Mouse (Mus musculus) kidney, embryonic 14.5 days (tissue): ENCODE measurements around the gene Lgals7. TPM values are rescaled to one million over a fixed set of nuclear protein-coding genes. Genes with fewer than 3 reads are reported as not detected.

Experiments
- ATAC-seq: fragments of 200-750 bp; cut with Nextera tagmentation; 2 replicates; pipeline ENCODE4 v1.8.0; 2017; ENCODE audit warnings: moderate number of reproducible peaks, mild to moderate bottlenecking, moderate TSS enrichment, moderate library complexity; ENCODE audit not compliant: low FRiP score, low TSS enrichment
- H3K27ac ChIP-seq: fragments of 300-500 bp; sonication (generic); 2 replicates; pipeline ENCODE4 v1.5.1; 2014; ENCODE audit warnings: low read depth, mild to moderate bottlenecking, low read length, moderate library complexity, mixed read lengths
- H3K27me3 ChIP-seq: fragments of 300-500 bp; sonication (generic); 2 replicates; pipeline ENCODE4 v1.6.1; 2014; ENCODE audit warnings: mild to moderate bottlenecking, low read length; ENCODE audit not compliant: control insufficient read depth, insufficient read depth
- H3K36me3 ChIP-seq: fragments of 300-500 bp; sonication (generic); 2 replicates; pipeline ENCODE4 v1.6.1; 2014; ENCODE audit warnings: low read length, mixed read lengths; ENCODE audit not compliant: control insufficient read depth, insufficient read depth
- H3K4me1 ChIP-seq: fragments of 300-500 bp; sonication (generic); 2 replicates; pipeline ENCODE4 v1.6.1; 2014; ENCODE audit warnings: low read length, mixed read lengths; ENCODE audit not compliant: control insufficient read depth, insufficient read depth
- H3K4me2 ChIP-seq: fragments of 300-500 bp; sonication (generic); replicated peaks from 2 replicates; pipeline ENCODE4 v1.6.1; 2014; ENCODE audit warnings: low read depth, mild to moderate bottlenecking, low read length
- H3K4me3 ChIP-seq: fragments of 300-500 bp; sonication (generic); 2 replicates; pipeline ENCODE4 v1.5.1; 2014; ENCODE audit warnings: mild to moderate bottlenecking, low read length
- H3K9ac ChIP-seq: fragments of 300-500 bp; sonication (generic); 2 replicates; pipeline ENCODE4 v1.6.1; 2014; ENCODE audit warnings: low read depth, mild to moderate bottlenecking, low read length, moderate library complexity
- H3K9me3 ChIP-seq: fragments of 300-500 bp; sonication (generic); 2 replicates; pipeline ENCODE4 v1.6.1; 2016; ENCODE audit warnings: low read length; ENCODE audit not compliant: control insufficient read depth
- WGBS: fragments of 180-500 bp; shearing (Covaris S2); extraction: QIAGEN DNeasy Blood & Tissue Kit; methylation state at CpG from one replicate; pipeline ENCODE4 v1.1.7; 2014; 5-methylcytosine and 5-hydroxymethylcytosine counted together
- polyA plus RNA-seq: library from polyadenylated mRNA; unstranded; fragments of >200 nt; fragmentation: Nextera tagmentation; extraction: Ambion mirVana; gene quantifications from 2 replicates; pipeline ENCODE4 v1.2.1, GENCODE M21; 2014

Gene Lgals7
- polyA plus RNA-seq, 1 experiment from 2014 or later = 1.1 TPM

DNA sequence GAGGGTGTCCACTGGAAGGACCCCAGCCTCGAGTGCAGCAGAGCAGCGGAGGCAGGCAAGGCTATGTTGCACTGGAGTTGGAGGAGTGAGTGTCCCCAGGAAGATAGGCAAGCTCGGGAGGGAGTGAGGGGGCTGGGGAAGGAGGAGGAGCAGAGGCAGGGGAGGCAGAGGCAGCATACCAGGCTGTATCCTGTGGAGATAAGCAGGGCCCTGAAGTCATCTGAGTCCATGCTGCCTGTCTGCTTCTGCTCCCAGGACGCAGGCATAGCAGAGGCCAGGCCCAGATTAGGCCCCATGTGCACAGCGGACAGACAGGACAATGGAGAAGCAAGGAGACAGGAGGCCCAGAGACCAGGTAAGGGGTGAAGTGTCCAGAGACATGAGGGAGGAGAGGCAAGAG is 31.3 kb downstream of the Lgals7 start:
- Histone ChIP-seq H3K4me3 (no peak overlapping the region), H3K4me2 (no peak overlapping the region), H3K27ac (no peak overlapping the region), H3K4me1 (no peaks in the 10 kb centered on the region), H3K36me3 (peaks cover 87% of the 10 kb centered on the region), H3K9me3 (no peaks in the 10 kb centered on the region), H3K9ac (no peak overlapping the region), H3K27me3 (peaks cover 7% of the 10 kb centered on the region)
- 64% methylated on average over 5 of the region's 5 CpGs for WGBS
- no peak for ATAC-seq

DNA sequence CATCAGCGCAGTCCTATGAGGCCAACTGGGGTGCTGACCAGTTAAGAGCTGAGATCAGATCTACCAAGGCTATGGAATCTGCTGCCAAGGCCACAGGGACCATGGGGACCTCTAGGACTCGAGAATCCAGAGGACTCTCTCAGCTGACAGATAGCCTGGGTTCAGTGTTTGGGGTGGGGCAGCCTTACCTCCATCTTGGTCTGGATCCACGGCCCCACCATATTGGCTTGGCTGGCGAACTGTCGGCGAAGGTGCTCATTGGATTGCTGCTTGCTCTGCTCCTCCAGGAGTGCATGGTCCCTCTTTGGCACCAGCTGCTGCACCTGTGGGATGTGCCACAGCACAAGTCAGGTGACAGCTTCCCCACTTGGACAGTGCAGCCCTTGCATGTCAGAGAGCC is 34.0 kb downstream of the Lgals7 start:
- peak overlapping the region; percentile 34; the same call in 1 of the 2 replicates for H3K9ac ChIP-seq
- ATAC-seq = no peak
- H3K4me3 ChIP-seq = no peak overlapping the region
- H3K27me3 ChIP-seq = no peaks in the 10 kb centered on the region
- WGBS = 88% methylated on average over 6 of the region's 6 CpGs
- no peak overlapping the region for H3K27ac ChIP-seq
- H3K9me3 ChIP-seq = no peaks in the 10 kb centered on the region
- H3K4me1 ChIP-seq = no peaks in the 10 kb centered on the region
- no peak overlapping the region for H3K4me2 ChIP-seq
- H3K36me3 ChIP-seq = peaks cover 98% of the 10 kb centered on the region

DNA sequence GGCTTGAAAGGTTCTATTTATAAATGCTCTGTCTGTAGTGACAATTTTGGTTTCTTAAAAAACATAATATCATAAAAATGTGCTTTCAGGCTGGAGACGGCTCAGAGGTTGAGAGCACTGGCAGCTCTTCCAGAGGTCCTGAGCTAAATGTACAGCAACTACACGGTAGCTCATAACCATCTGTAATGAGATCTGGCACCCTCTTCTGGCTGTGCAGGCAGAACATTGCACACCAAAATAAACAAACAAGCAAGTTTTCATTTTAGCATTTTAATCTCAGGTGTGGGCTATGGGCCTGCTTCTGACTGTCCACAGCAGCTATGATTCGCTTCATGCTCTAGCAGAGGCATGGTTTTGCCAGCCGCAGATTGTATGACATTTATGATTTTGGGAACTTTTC is 36.3 kb downstream of the Lgals7 start:
- H3K27me3 ChIP-seq = no peaks in the 10 kb centered on the region
- no peaks in the 10 kb centered on the region for H3K9me3 ChIP-seq
- 85% methylated on average over 4 of the region's 4 CpGs for WGBS
- no peak overlapping the region for H3K27ac ChIP-seq
- no peak overlapping the region for H3K9ac ChIP-seq
- no peak for ATAC-seq
- H3K4me2 ChIP-seq = no peak overlapping the region
- no peaks in the 10 kb centered on the region for H3K4me1 ChIP-seq
- H3K4me3 ChIP-seq = no peak overlapping the region
- H3K36me3 ChIP-seq = peaks cover 99% of the 10 kb centered on the region

DNA sequence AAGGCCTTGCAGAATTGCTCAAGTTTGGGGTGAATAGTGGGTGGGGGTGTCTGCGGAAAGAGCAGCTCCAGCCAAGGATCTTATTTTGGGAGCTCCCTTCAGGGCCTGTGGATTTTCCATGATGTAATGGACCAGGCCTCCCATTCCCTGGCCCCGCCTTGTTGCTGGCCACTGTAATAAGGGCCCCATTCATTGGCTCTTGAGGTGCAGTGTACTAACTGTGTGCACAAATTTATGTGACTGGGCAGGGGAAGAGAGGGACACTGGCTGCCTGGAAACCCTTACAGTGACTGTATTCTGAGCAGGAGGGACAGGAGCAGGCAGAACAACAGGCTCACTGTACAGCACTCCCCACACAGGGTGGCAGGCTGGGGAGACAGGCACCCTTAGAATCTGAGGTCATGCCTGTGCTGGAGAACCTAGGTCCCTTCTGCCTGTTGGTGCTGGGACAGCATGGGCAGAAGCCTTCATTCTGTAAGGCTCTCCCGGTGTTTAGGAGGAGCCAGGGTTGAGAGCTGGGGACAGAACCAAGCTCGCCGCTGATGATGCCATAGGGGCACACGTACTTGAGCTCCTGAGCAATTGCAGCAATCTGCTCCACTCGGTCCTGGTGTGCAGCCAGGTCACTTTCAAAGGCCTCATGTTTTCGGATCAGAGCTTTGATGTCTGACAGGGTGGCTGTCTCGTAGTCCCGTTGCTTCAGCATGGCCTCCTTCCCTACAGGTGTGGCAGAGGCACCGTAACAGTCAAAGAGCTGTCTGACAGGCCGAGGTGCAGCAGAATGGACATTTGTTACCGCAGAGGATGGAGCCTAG is 37.9 kb downstream of the Lgals7 start:
- no peak overlapping the region for H3K27ac ChIP-seq
- no peak overlapping the region for H3K9ac ChIP-seq
- no peak overlapping the region for H3K4me3 ChIP-seq
- 87% methylated on average over 13 of the region's 13 CpGs for WGBS
- peaks cover 99% of the 10 kb centered on the region for H3K36me3 ChIP-seq
- H3K9me3 ChIP-seq = no peaks in the 10 kb centered on the region
- ATAC-seq = no peak
- H3K27me3 ChIP-seq = no peaks in the 10 kb centered on the region
- no peaks in the 10 kb centered on the region for H3K4me1 ChIP-seq
- no peak overlapping the region for H3K4me2 ChIP-seq

DNA sequence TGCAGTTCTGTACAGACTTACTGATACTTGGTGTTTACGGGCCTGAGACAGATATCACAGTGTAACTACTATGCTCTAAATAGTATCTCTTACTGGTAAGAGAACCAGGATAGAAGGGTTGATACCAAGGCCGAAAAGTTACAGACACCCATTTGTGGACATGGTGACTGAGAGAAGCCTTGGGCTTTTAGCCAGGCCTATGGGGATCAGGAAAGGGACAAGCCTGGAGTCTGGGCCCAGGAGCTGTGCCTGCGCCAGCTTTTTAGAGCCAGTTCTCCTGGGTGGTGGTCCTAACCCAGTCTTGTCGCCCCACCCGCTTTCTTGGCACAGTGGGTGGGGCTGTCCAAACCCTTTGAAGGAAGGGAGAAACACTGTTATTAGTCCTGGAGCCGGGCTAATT is 38.5 kb downstream of the Lgals7 start:
- Histone ChIP-seq H3K4me3 (no peak overlapping the region), H3K36me3 (peaks cover 99% of the 10 kb centered on the region), H3K27ac (no peak overlapping the region), H3K4me1 (no peaks in the 10 kb centered on the region), H3K4me2 (no peak overlapping the region), H3K27me3 (no peaks in the 10 kb centered on the region), H3K9me3 (no peaks in the 10 kb centered on the region), H3K9ac (no peak overlapping the region)
- WGBS = 90% methylated on average over 6 of the region's 6 CpGs
- ATAC-seq = no peak

DNA sequence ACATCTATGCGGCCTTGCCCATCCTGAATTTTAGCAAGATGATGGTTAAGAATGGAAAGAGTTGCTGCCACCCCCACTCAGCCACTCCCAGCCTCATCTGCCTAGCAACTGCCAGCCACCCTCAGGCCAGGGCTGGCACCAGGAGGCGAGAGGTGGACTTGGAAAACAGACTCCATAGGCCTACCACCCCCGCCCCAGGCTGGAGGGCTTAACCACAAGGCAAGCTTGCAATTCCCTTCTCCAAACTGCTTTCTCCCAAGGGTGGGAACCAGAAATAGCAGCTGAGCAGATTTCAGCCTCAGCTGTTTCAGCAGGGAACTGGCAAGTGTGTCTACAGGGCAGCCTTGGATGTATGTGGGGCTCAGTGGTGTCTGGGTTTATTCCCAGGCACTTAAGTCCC is 39.2 kb downstream of the Lgals7 start:
- Histone ChIP-seq H3K27ac (no peak overlapping the region), H3K9me3 (no peaks in the 10 kb centered on the region)
- ATAC-seq = no peak

DNA sequence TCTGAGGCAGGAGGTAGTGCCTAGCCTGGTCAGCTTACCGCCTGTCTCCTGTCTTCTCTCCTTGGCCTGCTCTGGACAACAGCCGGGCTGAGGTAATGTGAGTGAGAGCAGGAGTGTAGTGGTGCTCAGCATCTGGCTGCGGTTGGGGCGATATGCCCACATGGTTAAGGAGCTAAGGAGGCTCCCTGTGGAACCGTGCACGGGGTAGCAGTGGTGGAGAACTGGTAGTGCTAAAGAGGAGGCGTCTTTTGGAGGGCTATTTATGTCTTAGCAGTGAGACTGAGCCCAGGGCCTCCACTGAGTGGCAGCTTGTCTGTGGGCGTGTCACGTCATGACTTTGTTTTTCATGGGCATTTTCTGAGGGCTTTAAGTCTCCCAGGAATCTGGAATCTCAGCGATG is 40.1 kb downstream of the Lgals7 start:
- WGBS = 88% methylated on average over 10 of the region's 10 CpGs
- H3K4me3 ChIP-seq = no peak overlapping the region
- no peaks in the 10 kb centered on the region for H3K9me3 ChIP-seq
- peaks cover 99% of the 10 kb centered on the region for H3K36me3 ChIP-seq
- H3K4me1 ChIP-seq = no peaks in the 10 kb centered on the region
- H3K27ac ChIP-seq = no peak overlapping the region
- no peak overlapping the region for H3K9ac ChIP-seq
- H3K4me2 ChIP-seq = no peak overlapping the region
- no peak for ATAC-seq
- no peaks in the 10 kb centered on the region for H3K27me3 ChIP-seq

More for the DNA sequence above, 39.2 kb downstream of the Lgals7 start:
- H3K36me3 ChIP-seq = peaks cover 99% of the 10 kb centered on the region
- no peak overlapping the region for H3K4me3 ChIP-seq
- H3K4me1 ChIP-seq = no peaks in the 10 kb centered on the region
- 94% methylated on average over 3 of the region's 3 CpGs for WGBS
- H3K4me2 ChIP-seq = no peak overlapping the region
- H3K27me3 ChIP-seq = no peaks in the 10 kb centered on the region
- H3K9ac ChIP-seq = no peak overlapping the region

DNA sequence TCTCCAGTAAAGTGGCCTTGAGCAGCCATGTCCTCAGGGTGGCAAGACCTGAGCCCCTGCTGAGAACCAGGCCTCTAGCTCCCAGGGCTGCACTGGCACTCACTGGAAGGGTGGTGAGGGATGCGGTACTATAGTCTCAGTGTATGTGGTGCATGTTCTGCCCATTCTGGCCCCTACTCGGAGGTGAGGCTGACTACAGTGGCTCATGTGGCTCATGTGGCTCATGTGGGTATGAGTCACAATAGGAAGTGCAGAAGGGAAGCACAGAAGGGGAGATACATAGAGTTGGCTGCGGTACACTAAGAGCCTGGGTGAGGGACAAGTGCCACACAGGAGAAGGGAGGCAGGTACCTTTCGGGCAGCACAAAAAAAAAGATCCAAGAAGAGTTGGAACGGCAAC is 43.5 kb downstream of the Lgals7 start:
- Histone ChIP-seq H3K27me3 (no peaks in the 10 kb centered on the region), H3K36me3 (peaks cover 98% of the 10 kb centered on the region), H3K9ac (no peak overlapping the region), H3K9me3 (no peaks in the 10 kb centered on the region), H3K27ac (no peak overlapping the region), H3K4me2 (no peak overlapping the region), H3K4me1 (no peaks in the 10 kb centered on the region), H3K4me3 (no peak overlapping the region)
- ATAC-seq = no peak
- 98% methylated on average over 5 of the region's 5 CpGs for WGBS

DNA sequence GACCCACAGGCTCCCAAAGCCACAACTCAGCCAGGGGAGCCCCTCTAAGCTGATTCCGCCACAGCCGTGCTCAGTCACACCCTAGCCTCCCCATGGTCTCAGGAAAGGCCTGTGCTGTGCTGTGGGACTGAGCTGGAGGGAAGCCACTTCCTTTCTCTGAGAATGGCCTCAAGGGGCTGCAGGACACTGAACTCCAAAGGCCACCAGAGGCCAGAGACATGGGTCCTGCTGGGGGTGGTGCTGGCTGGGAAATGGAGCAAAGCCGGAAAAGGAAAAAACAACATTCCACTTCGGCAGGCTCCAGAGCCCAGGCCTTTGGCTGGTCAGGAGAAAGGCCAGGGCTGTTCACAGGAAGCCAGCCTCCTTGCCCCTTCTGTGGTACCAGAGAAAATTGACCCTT is 48.0 kb downstream of the Lgals7 start:
- peak overlapping the region; percentile 47; the same call in 1 of the 2 replicates for H3K27ac ChIP-seq
- ATAC-seq = peak; percentile 61; the same call in 1 of the 2 replicates
- 53% methylated on average over 4 of the region's 4 CpGs for WGBS

More for the DNA sequence above, 48.0 kb downstream of the Lgals7 start:
- H3K27me3 ChIP-seq = no peaks in the 10 kb centered on the region
- H3K9me3 ChIP-seq = no peaks in the 10 kb centered on the region
- no peak overlapping the region for H3K4me2 ChIP-seq
- H3K36me3 ChIP-seq = peaks cover 97% of the 10 kb centered on the region
- H3K4me3 ChIP-seq = no peak overlapping the region
- H3K4me1 ChIP-seq = no peaks in the 10 kb centered on the region
- H3K9ac ChIP-seq = no peak overlapping the region
